Mouse (Mus musculus): Measurements from ENCODE around the gene Vmn1r124.
"Not testable (repeated sequence)": the region's sequence is repeated elsewhere in the genome, so short reads cannot be mapped to it uniquely, and the experiment has no call there.

Vmn1r124 gene

DNA sequence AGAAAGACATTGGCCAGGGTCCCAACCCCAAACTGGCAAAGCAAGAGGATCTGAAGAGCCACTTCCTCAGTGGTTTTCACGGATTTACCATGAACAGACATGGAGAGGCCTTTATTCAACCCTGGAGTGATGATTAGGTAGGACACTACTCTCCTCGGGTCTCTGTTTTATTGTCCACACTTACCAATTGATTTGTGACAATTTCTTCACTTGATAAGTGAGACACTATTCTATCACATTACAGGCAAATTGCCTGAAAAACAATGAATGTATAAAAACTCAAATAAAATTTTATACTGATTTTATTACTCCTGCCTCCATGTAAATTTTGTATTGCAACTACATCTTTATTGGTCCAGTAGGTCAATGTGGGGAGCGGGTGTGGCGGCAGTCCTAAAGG is at the start of gene Vmn1r124:
Gene Vmn1r124, minus strand, starts transcription at position 101 of the 400 bp plus-strand sequence.
- DNase-seq: not testable (repeated sequence)

DNA sequence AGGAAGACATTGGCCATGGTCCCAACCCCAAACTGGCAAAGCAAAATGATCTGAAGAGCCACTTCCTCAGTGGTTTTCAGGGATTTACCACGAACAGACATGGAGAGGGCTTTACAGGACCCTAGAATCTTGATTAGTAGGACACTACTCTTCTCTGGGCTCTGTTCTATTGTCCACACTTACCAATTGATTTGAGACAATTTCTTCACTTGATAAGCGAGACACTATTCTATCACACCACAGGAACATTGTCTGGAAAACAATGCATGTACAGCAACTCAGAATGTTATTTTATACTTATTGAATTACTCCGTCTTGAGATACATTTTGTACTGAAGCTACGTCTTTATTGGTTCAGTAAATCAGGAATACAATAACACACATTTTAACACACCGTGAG is 41.0 kb upstream of the Vmn1r124 start, which contains the start of gene Vmn1r126:
Gene Vmn1r126, minus strand, starts transcription at position 101 of the 400 bp plus-strand sequence.
- DNase-seq: not testable (repeated sequence)

DNA sequence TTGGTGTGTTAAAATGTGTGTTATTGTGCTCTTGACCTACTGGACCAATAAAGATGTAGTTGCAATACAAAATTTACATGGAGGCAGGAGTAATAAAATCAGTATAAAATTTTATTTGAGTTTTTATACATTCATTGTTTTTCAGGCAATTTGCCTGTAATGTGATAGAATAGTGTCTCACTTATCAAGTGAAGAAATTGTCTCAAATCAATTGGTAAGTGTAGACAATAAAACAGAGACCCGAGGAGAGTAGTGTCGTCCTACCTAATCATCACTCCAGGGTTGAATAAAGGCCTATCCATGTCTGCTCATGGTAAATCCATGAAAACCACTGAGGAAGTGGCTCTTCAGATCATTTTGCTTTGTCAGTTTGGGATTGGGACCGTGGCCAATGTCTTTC is 11.5 kb upstream of the Vmn1r124 start, which contains the start of gene Vmn1r125:
Gene Vmn1r125, plus strand, starts transcription at position 301 of the 400 bp plus-strand sequence.
- DNase-seq: not testable (repeated sequence)
